Mouse (Mus musculus) heart, adult 2 months (tissue): ENCODE measurements at regions not wholly inside any gene's neighbourhood (a gene's known extent, or its start where the extent isn't known, plus 50 kb on each side); places are given as distances from the start of the nearest gene placed in this dataset.

Source experiments
- DNase-seq, 2 experiments: peaks; one replicate each; pipeline ENCODE4 v3.0.0; 2021
- H3K27ac ChIP-seq: fragments of 200-600 bp; 2 replicates; pipeline ENCODE4 v1.8.1; 2022
- H3K27me3 ChIP-seq: fragments of 200-500 bp; 2 replicates; pipeline ENCODE4 v1.6.1; 2012; ENCODE audit warnings: mild to moderate bottlenecking, low read length, inconsistent platforms, mixed read lengths; ENCODE audit not compliant: control insufficient read depth, insufficient read depth
- H3K36me3 ChIP-seq: fragments of 200-500 bp; 2 replicates; pipeline ENCODE4 v1.6.1; 2012; ENCODE audit warnings: low read length, inconsistent platforms; ENCODE audit not compliant: control insufficient read depth, insufficient read depth
- H3K4me1 ChIP-seq: fragments of 200-500 bp; 2 replicates; pipeline ENCODE4 v1.6.1; 2011; ENCODE audit warnings: low read length; ENCODE audit not compliant: control insufficient read depth, insufficient read depth
- H3K4me3 ChIP-seq: fragments of 200-600 bp; 2 replicates; pipeline ENCODE4 v1.8.1; 2022
- H3K79me2 ChIP-seq: fragments of 200-500 bp; replicated peaks from 2 replicates; pipeline ENCODE4 v1.6.1; 2012; ENCODE audit warnings: mild to moderate bottlenecking, inconsistent platforms, low read length, moderate library complexity, mixed read lengths; ENCODE audit not compliant: control insufficient read depth, insufficient read depth
- H3K9ac ChIP-seq: fragments of 200-500 bp; 2 replicates; pipeline ENCODE4 v1.6.1; 2012; ENCODE audit warnings: low read depth, mild to moderate bottlenecking, control low read depth, inconsistent platforms, low read length, mixed read lengths
- CTCF ChIP-seq: fragments of 200-600 bp; IDR thresholded peaks from 2 replicates; pipeline ENCODE4 v1.8.1; 2022; ENCODE audit warnings: antibody characterized with exemption, mild to moderate bottlenecking, moderate library complexity
- EP300 ChIP-seq: fragments of 200-500 bp; IDR thresholded peaks from 2 replicates; pipeline ENCODE4 v1.6.1; 2011; ENCODE audit warnings: low read depth, low read length, control low read depth; ENCODE audit not compliant: insufficient read depth
- POLR2A ChIP-seq: fragments of 200-500 bp; IDR thresholded peaks from 2 replicates; pipeline ENCODE4 v1.6.1; 2011; ENCODE audit warnings: mild to moderate bottlenecking, low read depth, low read length, control low read depth; ENCODE audit not compliant: insufficient read depth
- WGBS: fragments of 180-500 bp; shearing (Covaris S2); methylation state at CpG from one replicate; pipeline ENCODE4 v1.1.7; 2018; 5-methylcytosine and 5-hydroxymethylcytosine counted together
- intact Hi-C: fragments of 180-260 bp; cut with DNase I; formaldehyde crosslinking; loops from one replicate; pipeline ENCODE4 v1.15.1; 2025

GRCm38 (mm10) chr6:51715158-51715840, 191.6 kb downstream of the Snx10 start:
- no peaks in the 10 kb centered on the region for H3K36me3 ChIP-seq
- intact Hi-C loops, result no loop called here
- WGBS, result 51% methylated on average over 8 of the region's 8 CpGs

DNA sequence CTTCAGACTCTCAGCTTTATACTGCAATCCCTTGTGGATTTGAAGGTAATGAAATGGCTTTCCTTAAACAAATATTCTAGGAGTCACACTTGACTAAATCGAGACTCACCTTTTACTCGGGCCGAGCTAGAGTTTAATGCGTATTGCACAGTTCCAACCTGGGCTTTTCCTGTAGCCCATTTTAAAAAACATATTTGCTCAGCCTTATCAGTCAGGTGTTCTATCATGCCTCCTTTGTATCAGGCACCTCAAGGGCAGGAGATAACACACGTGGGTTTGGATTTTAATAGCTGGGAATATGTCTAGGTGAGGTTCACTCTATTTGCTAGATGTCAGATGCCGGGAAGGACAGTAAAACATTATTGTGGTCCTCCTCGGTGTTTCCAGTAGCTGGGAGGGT, 193.7 kb downstream of the Snx10 start:
- no peak overlapping the region for H3K9ac ChIP-seq
- H3K36me3 ChIP-seq, result no peaks in the 10 kb centered on the region
- H3K4me1 ChIP-seq, result no peaks in the 10 kb centered on the region
- no peak overlapping the region for H3K4me3 ChIP-seq
- TF ChIP-seq CTCF, result no peak
- no peak for TF ChIP-seq EP300
- TF ChIP-seq POLR2A, result no peak
- intact Hi-C loops, result no loop called here
- H3K27me3 ChIP-seq, result no peaks in the 10 kb centered on the region
- no peak overlapping the region for H3K27ac ChIP-seq
- 72% methylated on average over 7 of the region's 7 CpGs for WGBS
- no peak for DNase-seq
- H3K79me2 ChIP-seq, result no peaks in the 10 kb centered on the region

More at GRCm38 (mm10) chr6:51715158-51715840, 191.6 kb downstream of the Snx10 start:
- TF ChIP-seq EP300 (no peak), CTCF (no peak), POLR2A (no peak)
- DNase-seq, result no peak
- H3K79me2 ChIP-seq, result no peaks in the 10 kb centered on the region
- H3K4me3 ChIP-seq, result no peak overlapping the region
- H3K9ac ChIP-seq, result no peak overlapping the region
- peaks cover 1% of the 10 kb centered on the region; the same call in 1 of the 2 replicates for H3K4me1 ChIP-seq
- no peaks in the 10 kb centered on the region for H3K27me3 ChIP-seq
- H3K27ac ChIP-seq, result no peak overlapping the region

DNA sequence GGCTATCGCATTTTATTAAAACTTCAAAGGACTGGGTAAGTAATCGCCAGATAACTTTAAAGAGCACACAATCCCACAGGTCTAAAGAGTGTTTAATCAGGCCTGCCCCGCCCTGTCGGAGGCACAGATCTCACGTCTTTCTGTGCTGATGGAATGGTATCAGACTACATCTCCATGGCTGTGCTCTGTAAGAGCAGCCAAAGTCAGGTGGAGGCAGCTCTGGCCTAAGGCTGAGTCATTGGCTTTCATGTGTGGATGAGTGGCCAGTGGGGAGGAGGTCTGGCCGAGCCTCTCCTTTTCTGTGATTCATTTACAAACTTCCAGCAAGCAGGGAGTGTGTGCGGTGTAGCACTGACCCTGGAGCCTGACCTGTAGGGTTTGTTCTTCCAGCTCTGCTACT, 197.0 kb downstream of the Snx10 start:
- intact Hi-C loops, result loop anchor here (2.0 to 5.0 kb wide), 2 partner anchors 108 to 128 kb away; no protein-coding TSS in a partner anchor
- DNase-seq, result peak in 1 of 2 experiments; percentile 8
- Histone ChIP-seq H3K27ac (no peak overlapping the region), H3K4me3 (no peak overlapping the region), H3K79me2 (no peaks in the 10 kb centered on the region), H3K27me3 (no peaks in the 10 kb centered on the region), H3K9ac (no peak overlapping the region), H3K4me1 (no peaks in the 10 kb centered on the region), H3K36me3 (no peaks in the 10 kb centered on the region)
- 82% methylated on average over 7 of the region's 7 CpGs for WGBS
- no peak for TF ChIP-seq POLR2A
- TF ChIP-seq EP300, result no peak
- no peak for TF ChIP-seq CTCF

DNA sequence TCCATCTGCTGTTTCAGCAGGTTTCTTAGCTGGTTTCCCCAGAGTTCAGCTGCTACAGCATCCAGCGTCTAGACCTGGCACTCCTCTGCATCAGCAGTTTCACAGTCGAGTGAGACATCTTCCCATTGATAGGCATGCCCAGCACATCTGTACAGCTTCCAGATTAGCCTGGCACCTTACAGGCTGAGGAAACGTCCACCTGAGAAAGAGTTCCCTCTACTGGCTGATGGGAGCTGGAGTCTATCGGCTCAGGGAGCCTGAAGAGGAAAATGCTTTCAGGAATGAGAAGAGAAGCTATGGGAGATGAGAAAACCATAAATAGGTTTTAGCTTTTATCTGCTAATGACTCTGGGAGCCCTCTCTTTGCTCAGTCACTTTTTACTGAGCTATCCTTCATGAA, 199.4 kb downstream of the Snx10 start:
- Histone ChIP-seq H3K9ac (no peak overlapping the region), H3K79me2 (no peaks in the 10 kb centered on the region), H3K27me3 (no peaks in the 10 kb centered on the region), H3K4me3 (no peak overlapping the region), H3K27ac (no peak overlapping the region), H3K36me3 (no peaks in the 10 kb centered on the region), H3K4me1 (no peaks in the 10 kb centered on the region)
- DNase-seq, result no peak
- WGBS, result 27% methylated on average over 4 of the region's 4 CpGs
- intact Hi-C loops, result loop anchor here (5.0 kb wide), 1 partner anchor 111 kb away; no protein-coding TSS in a partner anchor
- TF ChIP-seq CTCF (peak; percentile 63), EP300 (no peak)

- WGBS, result 87% methylated on average over 8 of the region's 8 CpGs
- DNase-seq, result no peak
- Histone ChIP-seq H3K27me3 (no peaks in the 10 kb centered on the region), H3K4me3 (no peak overlapping the region), H3K36me3 (no peaks in the 10 kb centered on the region), H3K27ac (no peak overlapping the region), H3K9ac (no peak overlapping the region), H3K4me1 (no peaks in the 10 kb centered on the region), H3K79me2 (no peaks in the 10 kb centered on the region)
- intact Hi-C loops, result loop anchor here (5.0 kb wide), 1 partner anchor 130 kb away; no protein-coding TSS in a partner anchor
- no peak for TF ChIP-seq POLR2A
- TF ChIP-seq EP300, result no peak
- no peak for TF ChIP-seq CTCF
Measured at GRCm38 (mm10) chr6:51727191-51727590, 203.5 kb downstream of the Snx10 start.

DNA sequence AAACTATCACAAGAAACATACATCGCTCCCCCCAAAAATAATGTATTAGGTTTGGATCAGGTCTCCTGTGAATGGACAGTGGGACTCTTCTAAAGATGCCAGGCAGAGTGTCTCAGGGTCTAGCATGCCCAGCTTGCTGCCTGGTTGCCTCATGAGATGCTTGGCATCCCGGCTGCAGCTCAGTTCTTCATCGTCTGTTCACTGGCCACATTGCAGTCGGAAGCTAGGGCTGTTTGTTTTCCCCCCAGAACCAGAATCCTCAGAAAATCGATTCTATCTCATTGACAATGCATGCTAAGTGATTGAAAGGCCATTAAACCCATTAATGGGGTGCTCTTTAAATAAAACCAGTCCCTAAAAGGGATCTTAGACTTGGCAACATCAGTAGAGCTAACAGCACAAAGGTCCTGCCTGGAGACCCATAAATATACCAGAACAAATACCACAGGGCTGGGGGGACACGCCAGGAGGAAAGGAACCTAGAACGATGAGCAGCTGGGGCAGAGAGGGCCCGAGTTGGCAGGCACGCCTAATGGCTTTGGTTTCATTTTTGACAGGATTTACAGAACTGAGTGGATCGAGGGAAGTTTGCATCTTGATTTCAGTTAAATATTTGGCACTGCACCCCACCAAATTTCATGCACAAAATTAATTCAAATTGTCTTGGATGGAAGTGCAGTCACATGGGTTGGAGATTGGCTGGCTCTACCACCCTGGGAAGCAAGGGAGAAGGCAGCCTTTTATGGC, 205.3 kb downstream of the Snx10 start:
- no peaks in the 10 kb centered on the region for H3K79me2 ChIP-seq
- no peaks in the 10 kb centered on the region for H3K4me1 ChIP-seq
- H3K27me3 ChIP-seq, result no peaks in the 10 kb centered on the region
- DNase-seq, result no peak
- H3K27ac ChIP-seq, result no peak overlapping the region
- TF ChIP-seq POLR2A, result no peak
- no peak for TF ChIP-seq CTCF
- no peak for TF ChIP-seq EP300
- intact Hi-C loops, result loop anchor here (5.0 kb wide), 1 partner anchor 128 kb away; no protein-coding TSS in a partner anchor
- H3K9ac ChIP-seq, result no peak overlapping the region
- 77% methylated on average over 10 of the region's 10 CpGs for WGBS
- no peak overlapping the region for H3K4me3 ChIP-seq
- H3K36me3 ChIP-seq, result no peaks in the 10 kb centered on the region
